Mouse (Mus musculus) embryonic facial prominence, embryonic 11.5 days (tissue): ENCODE results near the gene Lysmd1. TPM values are rescaled to one million over a fixed set of nuclear protein-coding genes. Genes with fewer than 3 reads are reported as not detected.

Experiments used
- ATAC-seq: fragments of 200-750 bp; cut with Nextera tagmentation; replicated peaks from 2 replicates; pipeline ENCODE4 v1.8.0; 2017; ENCODE audit warnings: low read depth; ENCODE audit not compliant: insufficient number of reproducible peaks, low FRiP score, low TSS enrichment
- DNase-seq: peaks from one replicate; pipeline ENCODE4 v3.0.0-alpha.2; 2015; ENCODE audit warnings: low spot score
- H3K27ac ChIP-seq: fragments of 300-500 bp; sonication (generic); replicated peaks from 2 replicates; pipeline ENCODE4 v1.5.1; 2014; ENCODE audit warnings: mild to moderate bottlenecking, low read depth, low read length, control low read depth
- H3K27me3 ChIP-seq: fragments of 300-500 bp; sonication (generic); 2 replicates; pipeline ENCODE4 v1.6.1; 2014; ENCODE audit warnings: mild to moderate bottlenecking, low read length, moderate library complexity, mixed read lengths; ENCODE audit not compliant: control insufficient read depth, insufficient read depth
- H3K36me3 ChIP-seq: fragments of 300-500 bp; sonication (generic); replicated peaks from 2 replicates; pipeline ENCODE4 v1.6.1; 2014; ENCODE audit warnings: low read depth, mild to moderate bottlenecking, low read length, moderate library complexity, mixed read lengths; ENCODE audit not compliant: control insufficient read depth, insufficient read depth
- H3K4me1 ChIP-seq: fragments of 300-500 bp; sonication (generic); 2 replicates; pipeline ENCODE4 v1.6.1; 2014; ENCODE audit warnings: low read length, mixed read lengths; ENCODE audit not compliant: control insufficient read depth, insufficient read depth
- H3K4me2 ChIP-seq: fragments of 300-500 bp; sonication (generic); 2 replicates; pipeline ENCODE4 v1.6.1; 2014; ENCODE audit warnings: low read depth, mild to moderate bottlenecking, control low read depth, low read length, moderate library complexity
- H3K4me3 ChIP-seq: fragments of 300-500 bp; sonication (generic); 2 replicates; pipeline ENCODE4 v1.5.1; 2014; ENCODE audit warnings: low read depth, low read length, control low read depth
- H3K9ac ChIP-seq: fragments of 300-500 bp; sonication (generic); replicated peaks from 2 replicates; pipeline ENCODE4 v1.6.1; 2014; ENCODE audit warnings: mild to moderate bottlenecking, control low read depth, low read length
- H3K9me3 ChIP-seq: fragments of 300-500 bp; sonication (generic); replicated peaks from 2 replicates; pipeline ENCODE4 v1.6.1; 2016; ENCODE audit warnings: mild to moderate bottlenecking, low read length, inconsistent platforms, mixed read lengths; ENCODE audit not compliant: control insufficient read depth
- WGBS: fragments of 180-500 bp; shearing (Covaris S2); extraction: QIAGEN DNeasy Blood & Tissue Kit; methylation state at CpG from one replicate; pipeline ENCODE4 v1.1.7; 2014; 5-methylcytosine and 5-hydroxymethylcytosine counted together
- polyA plus RNA-seq: library from polyadenylated mRNA; unstranded; fragments of >200 nt; fragmentation: Nextera tagmentation; extraction: Ambion mirVana; gene quantifications from 2 replicates; pipeline ENCODE4 v1.2.1, GENCODE M21; 2014

Lysmd1 gene
- polyA plus RNA-seq, 1 experiment from 2014 or later: 15.1 TPM

DNA sequence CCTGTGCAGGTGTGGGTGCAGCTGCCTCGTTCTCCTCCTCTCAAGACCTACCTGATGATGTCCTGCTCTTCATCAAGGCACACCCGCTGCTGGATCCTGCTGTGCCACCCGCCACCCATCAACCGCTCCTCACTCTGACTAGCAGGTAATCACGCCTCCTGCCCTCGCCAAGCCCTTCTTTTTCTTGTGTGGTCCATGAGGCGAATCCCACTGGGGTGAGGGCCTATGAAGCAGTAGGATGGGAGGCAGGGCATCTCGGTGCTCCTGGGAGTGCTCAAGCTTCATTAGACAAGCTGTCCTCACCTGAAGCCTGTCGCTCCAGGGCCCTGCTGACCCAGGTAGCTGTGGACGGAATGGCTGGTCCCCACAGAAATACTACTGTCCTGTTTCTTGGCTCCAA lies 36.1 kb downstream of the Lysmd1 start:
- Histone ChIP-seq H3K9ac (no peak overlapping the region), H3K9me3 (no peaks in the 10 kb centered on the region), H3K4me1 (peaks cover 9% of the 10 kb centered on the region), H3K27ac (no peak overlapping the region), H3K36me3 (peaks cover 12% of the 10 kb centered on the region), H3K4me2 (no peak overlapping the region), H3K4me3 (no peak overlapping the region), H3K27me3 (peaks cover 41% of the 10 kb centered on the region)
- no peak for ATAC-seq
- 90% methylated on average over 10 of the region's 10 CpGs for WGBS
- no peak for DNase-seq

DNA sequence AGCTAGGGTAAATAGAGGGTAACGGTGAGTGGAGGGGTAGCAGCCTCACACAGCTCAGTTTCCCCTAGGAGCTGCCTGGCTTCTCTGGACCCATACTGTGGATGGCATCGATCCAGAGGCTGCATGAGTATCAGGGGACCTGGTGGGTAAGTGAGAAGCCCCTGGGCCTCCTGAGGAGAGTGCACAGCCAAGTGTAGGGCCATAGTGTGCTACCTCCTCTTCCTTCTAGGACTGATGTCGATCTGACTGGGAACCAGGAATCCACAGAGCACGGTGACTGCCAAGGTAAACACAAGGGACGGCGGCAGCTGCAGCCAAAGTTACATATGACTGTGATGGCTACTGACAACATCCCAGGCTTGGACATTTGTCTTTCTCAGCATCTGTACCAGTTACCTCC lies 37.2 kb downstream of the Lysmd1 start:
- no peak overlapping the region for H3K9ac ChIP-seq
- no peak overlapping the region for H3K4me2 ChIP-seq
- 84% methylated on average over 6 of the region's 6 CpGs for WGBS
- no peak overlapping the region for H3K4me3 ChIP-seq
- peaks cover 41% of the 10 kb centered on the region for H3K27me3 ChIP-seq
- H3K27ac ChIP-seq: no peak overlapping the region
- DNase-seq (no peak), ATAC-seq (no peak)
- H3K36me3 ChIP-seq: peaks cover 12% of the 10 kb centered on the region
- H3K9me3 ChIP-seq: no peaks in the 10 kb centered on the region
- H3K4me1 ChIP-seq: peaks cover 9% of the 10 kb centered on the region

DNA sequence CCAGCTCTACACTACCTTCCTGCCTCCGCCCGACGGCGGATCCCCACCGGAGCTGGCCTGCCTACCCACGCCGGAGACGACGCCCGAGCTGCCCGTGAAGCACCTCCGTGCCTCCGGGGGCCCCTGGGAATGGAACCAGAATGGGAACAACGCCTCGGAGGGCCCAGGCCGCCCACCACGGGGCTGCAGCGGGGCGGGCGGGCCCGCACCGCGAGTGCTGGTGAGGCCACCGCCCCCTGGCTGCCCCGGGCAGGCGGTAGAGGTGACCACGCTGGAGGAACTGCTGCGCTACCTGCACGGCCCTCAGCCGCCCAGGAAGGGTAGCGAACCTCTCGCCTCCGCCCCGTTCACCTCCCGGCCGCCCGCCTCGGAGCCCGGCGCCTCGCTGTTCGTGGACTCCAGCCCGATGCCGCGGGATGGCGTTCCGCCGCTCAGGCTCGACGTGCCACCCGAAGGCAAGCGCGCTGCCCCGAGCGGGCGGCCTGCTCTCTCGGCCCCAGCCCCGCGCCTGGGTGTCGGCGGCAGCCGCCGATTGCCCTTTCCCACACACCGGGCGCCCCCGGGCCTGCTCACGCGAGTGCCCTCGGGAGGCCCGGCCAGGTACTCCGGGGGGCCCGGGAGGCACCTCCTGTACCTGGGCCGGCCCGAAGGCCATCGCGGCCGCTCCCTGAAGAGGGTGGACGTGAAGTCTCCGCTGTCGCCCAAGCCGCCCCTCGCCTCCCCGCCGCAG lies 38.8 kb downstream of the Lysmd1 start:
- DNase-seq (peak; percentile 4), ATAC-seq (no peak)
- Histone ChIP-seq H3K27me3 (peaks cover 41% of the 10 kb centered on the region), H3K4me1 (peaks cover 9% of the 10 kb centered on the region), H3K9ac (no peak overlapping the region; the same call in 1 of the 2 replicates), H3K4me2 (peak overlapping the region; percentile 46), H3K36me3 (peaks cover 10% of the 10 kb centered on the region), H3K9me3 (no peaks in the 10 kb centered on the region), H3K4me3 (peak overlapping the region; percentile 6; the same call in 1 of the 2 replicates), H3K27ac (no peak overlapping the region)
- 14% methylated on average over 55 of the region's 84 CpGs for WGBS

DNA sequence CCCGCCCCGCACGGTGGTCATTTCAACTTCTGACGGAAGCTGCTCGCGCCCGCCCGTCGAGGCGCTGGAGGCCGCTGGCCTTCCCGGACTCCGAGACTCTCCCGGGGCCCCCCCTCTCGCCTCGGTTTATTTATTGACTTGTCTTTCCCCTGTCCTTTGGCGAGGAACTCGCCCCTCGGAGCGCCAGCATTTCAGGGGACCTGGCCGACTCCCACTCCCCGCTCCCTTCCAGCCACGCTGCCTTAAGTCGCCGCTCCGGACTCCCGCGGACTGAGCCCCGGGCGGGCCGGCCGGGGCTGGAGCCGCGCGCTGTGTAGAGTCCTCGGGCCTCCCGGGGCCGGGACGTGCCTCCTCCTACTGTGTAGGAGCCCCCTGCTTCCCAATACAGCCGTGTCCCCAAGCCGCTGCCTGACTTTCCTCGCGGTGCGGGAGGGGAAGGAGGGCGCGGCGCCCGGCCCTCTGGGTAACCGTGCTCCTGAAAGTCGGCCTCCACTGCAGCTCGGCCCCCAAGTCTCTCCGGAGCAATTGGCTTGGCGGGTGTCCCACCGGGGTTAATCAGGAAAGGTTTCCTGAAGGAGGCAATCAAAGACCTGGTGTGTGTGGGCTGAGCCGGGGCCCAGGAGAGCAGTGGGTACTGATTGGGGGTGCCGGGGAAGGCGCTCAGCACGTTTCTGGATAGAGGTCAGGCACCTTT lies 39.5 kb downstream of the Lysmd1 start:
- peak overlapping the region; percentile 23 for H3K4me3 ChIP-seq
- peaks cover 10% of the 10 kb centered on the region for H3K36me3 ChIP-seq
- ATAC-seq (no peak; the same call in 1 of the 2 replicates), DNase-seq (peak; percentile 40)
- H3K9ac ChIP-seq: peak overlapping the region; percentile 43
- peaks cover 9% of the 10 kb centered on the region for H3K4me1 ChIP-seq
- H3K9me3 ChIP-seq: no peaks in the 10 kb centered on the region
- H3K27me3 ChIP-seq: peaks cover 41% of the 10 kb centered on the region
- peak overlapping the region; percentile 46 for H3K4me2 ChIP-seq
- H3K27ac ChIP-seq: no peak overlapping the region
- WGBS: 2% methylated on average over 46 of the region's 58 CpGs

DNA sequence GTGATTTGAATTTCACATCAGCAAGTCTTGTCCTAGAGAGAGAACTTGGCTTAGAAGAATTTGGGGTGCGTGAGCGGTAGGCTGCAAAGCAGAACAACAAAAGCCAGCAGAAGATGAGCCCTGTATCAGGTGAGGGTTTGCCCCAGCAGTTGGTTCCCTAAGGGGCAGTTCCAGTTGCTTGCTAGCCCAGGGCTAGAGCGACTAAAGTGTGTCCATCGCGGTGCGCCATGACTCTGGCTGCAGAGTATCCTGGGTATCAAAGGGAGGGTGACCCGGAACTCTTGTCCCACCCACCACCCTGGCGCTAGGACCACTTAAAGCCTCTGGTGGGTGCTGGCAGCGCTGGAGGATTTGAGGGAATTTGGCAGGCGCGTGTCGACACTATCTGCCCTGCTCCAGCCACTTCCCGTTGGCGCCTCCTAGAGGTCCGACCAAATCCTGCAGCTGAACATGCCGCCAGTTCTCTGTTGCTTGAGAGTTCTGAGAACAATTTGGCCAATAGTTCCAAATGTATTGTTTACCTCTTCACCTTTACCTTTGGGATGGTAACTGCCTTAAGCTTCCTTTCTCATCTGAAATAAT lies 40.2 kb downstream of the Lysmd1 start:
- peaks cover 10% of the 10 kb centered on the region for H3K36me3 ChIP-seq
- no peaks in the 10 kb centered on the region for H3K9me3 ChIP-seq
- H3K4me2 ChIP-seq: no peak overlapping the region
- peak overlapping the region; percentile 23; the same call in 1 of the 2 replicates for H3K4me3 ChIP-seq
- peaks cover 41% of the 10 kb centered on the region for H3K27me3 ChIP-seq
- no peak overlapping the region for H3K27ac ChIP-seq
- DNase-seq: peak; percentile 84
- ATAC-seq: peak; percentile 39; the same call in 1 of the 2 replicates
- 2% methylated on average over 16 of the region's 16 CpGs for WGBS
- no peak overlapping the region for H3K9ac ChIP-seq
- H3K4me1 ChIP-seq: peaks cover 9% of the 10 kb centered on the region

DNA sequence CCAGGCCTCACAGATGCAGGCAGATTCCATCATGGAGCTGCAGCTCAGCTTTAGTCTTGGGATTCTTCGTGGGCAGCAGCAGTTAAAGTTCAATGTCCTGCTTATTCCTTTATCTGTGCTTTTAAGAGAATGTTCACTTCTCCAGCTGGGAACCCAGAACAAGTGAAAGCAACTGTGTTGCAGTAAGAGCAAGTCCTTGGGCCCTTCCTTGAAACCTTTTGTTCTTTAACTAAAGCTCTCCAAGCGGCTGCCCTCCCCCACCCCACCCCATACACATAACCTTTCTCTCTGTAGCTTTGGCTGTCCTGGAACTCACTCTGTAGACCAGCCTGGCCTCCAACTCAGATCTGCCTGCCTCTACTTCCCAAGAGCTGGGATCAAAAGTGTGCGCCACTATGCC lies 42.6 kb downstream of the Lysmd1 start:
- H3K27me3 ChIP-seq: peaks cover 27% of the 10 kb centered on the region
- no peak overlapping the region for H3K4me3 ChIP-seq
- peaks cover 9% of the 10 kb centered on the region for H3K4me1 ChIP-seq
- no peak overlapping the region for H3K27ac ChIP-seq
- no peak overlapping the region for H3K9ac ChIP-seq
- 56% methylated on average over 3 of the region's 3 CpGs for WGBS
- H3K4me2 ChIP-seq: no peak overlapping the region
- no peak for ATAC-seq
- no peaks in the 10 kb centered on the region; the same call in 1 of the 2 replicates for H3K36me3 ChIP-seq
- no peaks in the 10 kb centered on the region for H3K9me3 ChIP-seq
- DNase-seq: no peak

DNA sequence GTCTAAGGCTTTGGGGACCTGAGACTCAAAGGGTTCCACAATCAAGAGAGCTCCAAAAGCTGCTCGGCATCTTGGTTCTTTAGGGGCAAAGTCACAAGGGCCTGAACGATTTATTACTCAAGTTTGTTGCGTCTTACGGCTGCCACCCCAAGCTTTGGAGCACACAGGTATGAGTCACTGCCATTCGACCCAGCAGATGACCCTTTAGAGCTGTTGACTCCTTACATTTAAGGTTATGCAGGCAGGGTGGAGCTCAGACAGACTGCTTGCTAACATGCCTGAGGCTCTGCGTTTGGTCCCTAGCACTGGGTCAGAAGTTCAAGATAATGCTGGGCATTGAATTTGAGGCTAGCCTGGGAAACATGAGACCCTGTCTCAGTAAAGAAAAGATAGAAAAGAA lies 43.7 kb downstream of the Lysmd1 start:
- Histone ChIP-seq H3K27ac (no peak overlapping the region), H3K36me3 (no peaks in the 10 kb centered on the region), H3K4me1 (peaks cover 9% of the 10 kb centered on the region), H3K4me3 (no peak overlapping the region), H3K4me2 (no peak overlapping the region), H3K27me3 (peaks cover 16% of the 10 kb centered on the region), H3K9me3 (no peaks in the 10 kb centered on the region), H3K9ac (no peak overlapping the region)
- DNase-seq (no peak), ATAC-seq (no peak)
- WGBS: 79% methylated on average over 6 of the region's 6 CpGs

DNA sequence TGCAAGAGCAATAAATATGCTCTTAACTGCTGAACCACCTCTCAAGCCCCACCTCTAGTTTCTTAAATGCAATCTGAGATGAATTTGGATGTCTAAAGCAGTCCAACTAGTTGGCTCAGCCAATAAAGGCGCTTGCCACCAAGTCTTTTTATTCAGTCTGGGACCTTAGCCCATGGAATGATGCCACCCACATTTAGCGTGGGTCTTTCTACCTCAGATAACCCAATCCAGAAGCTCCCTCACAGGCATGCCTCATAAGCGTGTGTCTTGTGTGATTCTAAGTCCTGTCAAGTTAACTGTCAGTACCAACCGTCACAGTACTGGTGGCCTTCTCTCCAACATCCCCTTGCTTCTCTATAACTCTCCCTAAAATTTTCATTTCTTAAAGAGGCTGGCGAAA lies 45.1 kb downstream of the Lysmd1 start:
- ATAC-seq (no peak), DNase-seq (no peak)
- Histone ChIP-seq H3K4me3 (no peak overlapping the region), H3K27ac (no peak overlapping the region), H3K36me3 (no peaks in the 10 kb centered on the region), H3K4me2 (no peak overlapping the region), H3K4me1 (peaks cover 2% of the 10 kb centered on the region; the same call in 1 of the 2 replicates), H3K9me3 (no peaks in the 10 kb centered on the region), H3K9ac (no peak overlapping the region), H3K27me3 (peaks cover 3% of the 10 kb centered on the region)
- WGBS: 85% methylated on average over 5 of the region's 5 CpGs
